Mouse (Mus musculus) MEL (cell line): ENCODE results near the gene Ttc24. TPM values are rescaled to one million over a fixed set of nuclear protein-coding genes. Genes with fewer than 3 reads are reported as not detected.
A peak's percentile ranks its signal among the peaks of the same experiment; 100 is the strongest.

Source experiments
- DNase-seq: peaks from one replicate; pipeline ENCODE4 v3.0.0; 2011; ENCODE audit warnings: low read depth, low spot score
- H3K27ac ChIP-seq: 2 replicates; pipeline ENCODE4 v1.5.1; 2012; ENCODE audit warnings: low read depth, mild to moderate bottlenecking, control low read depth, low read length, moderate library complexity; ENCODE audit not compliant: control insufficient read depth
- H3K27me3 ChIP-seq, 2 experiments: fragments of 150-350 bp in 1 of 2; sonication (generic) in 1 of 2; 2 replicates each; pipeline ENCODE4 v1.6.1; 2012; ENCODE audit warnings: low read length in 2 of 2, mild to moderate bottlenecking in 2 of 2, improper control_type of control experiment in 1 of 2, moderate library complexity in 1 of 2; ENCODE audit not compliant: insufficient read depth in 2 of 2, control insufficient read depth in 1 of 2
- H3K36me3 ChIP-seq, 2 experiments: 2 replicates each; pipeline ENCODE4 v1.6.1; 2012 to 2014; ENCODE audit warnings: low read length in 2 of 2, improper control_type of control experiment in 1 of 2, inconsistent platforms in 1 of 2, mild to moderate bottlenecking in 1 of 2; ENCODE audit not compliant: insufficient read depth in 2 of 2, control insufficient read depth in 1 of 2
- H3K4me1 ChIP-seq, 2 experiments: fragments of 150-350 bp in 1 of 2; sonication (generic) in 1 of 2; 2 replicates each; pipeline ENCODE4 v1.6.1; 2012; ENCODE audit warnings: low read length in 2 of 2, improper control_type of control experiment in 1 of 2, mild to moderate bottlenecking in 1 of 2; ENCODE audit not compliant: insufficient read depth in 2 of 2, control insufficient read depth in 1 of 2
- H3K4me3 ChIP-seq, 2 experiments: fragments of 150-350 bp in 1 of 2; sonication (generic) in 1 of 2; 2 replicates each; pipeline ENCODE4 v1.5.1; 2012; ENCODE audit warnings: low read depth in 2 of 2, low read length in 2 of 2, mild to moderate bottlenecking in 2 of 2, moderate library complexity in 2 of 2, control low read depth in 1 of 2, improper control_type of control experiment in 1 of 2; ENCODE audit not compliant: control insufficient read depth in 1 of 2, insufficient read depth in 1 of 2
- H3K79me2 ChIP-seq: 2 replicates; pipeline ENCODE4 v1.6.1; 2012; ENCODE audit warnings: mild to moderate bottlenecking, low read length, moderate library complexity; ENCODE audit not compliant: control insufficient read depth, poor library complexity, insufficient read depth
- H3K9ac ChIP-seq: 2 replicates; pipeline ENCODE4 v1.6.1; 2012; ENCODE audit warnings: low read depth, mild to moderate bottlenecking, control low read depth, low read length, moderate library complexity; ENCODE audit not compliant: control insufficient read depth, poor library complexity, severe bottlenecking
- H3K9me3 ChIP-seq: fragments of 150-350 bp; sonication (generic); replicated peaks from 2 replicates; pipeline ENCODE4 v1.6.1; 2012; ENCODE audit warnings: mild to moderate bottlenecking, low read length, improper control_type of control experiment, moderate library complexity; ENCODE audit not compliant: insufficient read depth
- BHLHE40 ChIP-seq: IDR thresholded peaks from 2 replicates; pipeline ENCODE4 v1.6.1; 2012; ENCODE audit warnings: low read depth, mild to moderate bottlenecking, inconsistent platforms, low read length, improper control_type of control experiment, borderline replicate concordance
- CHD2 ChIP-seq: IDR thresholded peaks from 2 replicates; pipeline ENCODE4 v1.6.1; 2011; ENCODE audit warnings: low read length, improper control_type of control experiment
- GABPA ChIP-seq: IDR thresholded peaks from 2 replicates; pipeline ENCODE4 v1.6.1; 2012; ENCODE audit warnings: low read depth, mild to moderate bottlenecking, inconsistent platforms, low read length, improper control_type of control experiment, moderate library complexity
- HCFC1 ChIP-seq: IDR thresholded peaks from 2 replicates; pipeline ENCODE4 v1.6.1; 2012; ENCODE audit warnings: low read depth, mild to moderate bottlenecking, inconsistent platforms, low read length, improper control_type of control experiment, moderate library complexity
- MAZ ChIP-seq: IDR thresholded peaks from 2 replicates; pipeline ENCODE4 v1.6.1; 2012; ENCODE audit warnings: low read depth, mild to moderate bottlenecking, inconsistent platforms, low read length, improper control_type of control experiment
- MYB ChIP-seq: IDR thresholded peaks from 2 replicates; pipeline ENCODE4 v1.6.1; 2011; ENCODE audit warnings: mild to moderate bottlenecking, low read depth, low read length, improper control_type of control experiment
- NELFE ChIP-seq: IDR thresholded peaks from 2 replicates; pipeline ENCODE4 v1.6.1; 2011; ENCODE audit warnings: low read depth, low read length, improper control_type of control experiment
- NRF1 ChIP-seq: IDR thresholded peaks from 2 replicates; pipeline ENCODE4 v1.6.1; 2014; ENCODE audit warnings: low read depth, mild to moderate bottlenecking, inconsistent platforms, low read length, improper control_type of control experiment, moderate library complexity; ENCODE audit not compliant: poor library complexity, insufficient read depth, severe bottlenecking
- POLR2AphosphoS2 ChIP-seq: IDR thresholded peaks from 2 replicates; pipeline ENCODE4 v1.6.1; 2011; ENCODE audit warnings: low read length, improper control_type of control experiment
- RAD21 ChIP-seq: IDR thresholded peaks from 2 replicates; pipeline ENCODE4 v1.6.1; 2011; ENCODE audit warnings: mild to moderate bottlenecking, low read depth, low read length, improper control_type of control experiment
- RCOR1 ChIP-seq: IDR thresholded peaks from 2 replicates; pipeline ENCODE4 v1.6.1; 2012; ENCODE audit warnings: low read depth, mild to moderate bottlenecking, inconsistent platforms, low read length, improper control_type of control experiment
- TAL1 ChIP-seq: IDR thresholded peaks from 2 replicates; pipeline ENCODE4 v1.6.1; 2012; ENCODE audit warnings: mild to moderate bottlenecking, inconsistent platforms, low read length, moderate library complexity, mixed read lengths
- TBP ChIP-seq: IDR thresholded peaks from 2 replicates; pipeline ENCODE4 v1.8.0; 2011; ENCODE audit warnings: low read depth, low read length, improper control_type of control experiment
- TCF12 ChIP-seq: IDR thresholded peaks from 2 replicates; pipeline ENCODE4 v1.6.1; 2014; ENCODE audit warnings: low read depth, mild to moderate bottlenecking, inconsistent platforms, low read length, improper control_type of control experiment, moderate library complexity
- UBTF ChIP-seq: IDR thresholded peaks from 2 replicates; pipeline ENCODE4 v1.6.1; 2012; ENCODE audit warnings: low read depth, mild to moderate bottlenecking, inconsistent platforms, low read length, improper control_type of control experiment, moderate library complexity, borderline replicate concordance; ENCODE audit not compliant: insufficient read depth
- ZMIZ1 ChIP-seq: IDR thresholded peaks from 2 replicates; pipeline ENCODE4 v1.6.1; 2012; ENCODE audit warnings: low read depth, mild to moderate bottlenecking, inconsistent platforms, low read length, improper control_type of control experiment, moderate library complexity
- ZNF384 ChIP-seq: IDR thresholded peaks from 2 replicates; pipeline ENCODE4 v1.6.1; 2012; ENCODE audit warnings: low read depth, mild to moderate bottlenecking, inconsistent platforms, low read length, improper control_type of control experiment
- polyA plus RNA-seq, 2 experiments: library from polyadenylated mRNA; stranded (reverse) in 1 of 2; unstranded in 1 of 2; fragments of >175 nt in 1 of 2; fragments of >200 nt in 1 of 2; gene quantifications; 2 replicates each; pipeline versions ENCODE4 v1.2.1 to v1.2.4; 2012; ENCODE audit warnings: low replicate concordance in 2 of 2, low read depth in 1 of 2; ENCODE audit not compliant: insufficient read length in 2 of 2, insufficient read depth in 1 of 2, missing spikeins in 1 of 2
- total RNA-seq: library from RNA; depleted of rRNA; stranded (reverse); fragments of 300-350 nt; gene quantifications from 2 replicates; pipeline ENCODE4 v1.2.3, GENCODE M21; 2012

Gene Ttc24
- total and polyA plus RNA-seq, 3 experiments = not detected

GRCm38 (mm10) chr3:88081345-88082223 is 3.5 kb upstream of the Ttc24 start, which contains the start of gene Iqgap3 (continued):
- TF ChIP-seq UBTF (no peak), TCF12 (no peak), TAL1 (no peak), NELFE (peak; percentile 73)

- H3K9ac ChIP-seq = no peak overlapping the region
- H3K79me2 ChIP-seq = peaks cover 5% of the 10 kb centered on the region; the same call in 1 of the 2 replicates
- no peak for DNase-seq
- H3K36me3 ChIP-seq = no peaks in the 10 kb centered on the region
- no peaks in the 10 kb centered on the region for H3K9me3 ChIP-seq
- H3K27ac ChIP-seq = no peak overlapping the region
- TF ChIP-seq NELFE = no peak
- no peak for TF ChIP-seq CHD2
- TF ChIP-seq TBP = no peak
- no peak for TF ChIP-seq GABPA
- no peak for TF ChIP-seq RCOR1
- no peak for TF ChIP-seq ZNF384
- TF ChIP-seq NRF1 = no peak
- TF ChIP-seq, all 39 proteins: peak for 0
- Histone ChIP-seq H3K27me3 (peaks cover 19 to 23% of the 10 kb centered on the region in 2 experiments), H3K4me3 (no peak overlapping the region), H3K4me1 (0 out of 4 replicates have a peak, but pooled peaks cover 0 to 3% of the 10 kb centered on the region in 2 experiments)
These were observed 663 bp downstream of the Ttc24 start for GRCm38 (mm10) chr3:88077441-88077840.

- H3K36me3 ChIP-seq = no peaks in the 10 kb centered on the region
- H3K9ac ChIP-seq = no peak overlapping the region
- no peaks in the 10 kb centered on the region for H3K9me3 ChIP-seq
- no peaks in the 10 kb centered on the region for H3K4me1 ChIP-seq
- TF ChIP-seq BHLHE40 (no peak), GABPA (no peak), RAD21 (no peak), MAZ (no peak), HCFC1 (no peak), NRF1 (no peak), RCOR1 (no peak), TCF12 (no peak), POLR2AphosphoS2 (no peak), MYB (no peak), ZMIZ1 (no peak), NELFE (no peak)
- no peaks in the 10 kb centered on the region for H3K79me2 ChIP-seq
- H3K27me3 ChIP-seq = peaks cover 19 to 23% of the 10 kb centered on the region in 2 experiments
- no peak overlapping the region for H3K4me3 ChIP-seq
- H3K27ac ChIP-seq = no peak overlapping the region
- DNase-seq = no peak
These were observed 3.3 kb downstream of the Ttc24 start for GRCm38 (mm10) chr3:88074766-88075165.
